Mouse (Mus musculus): ENCODE measurements at regions not wholly inside any gene's neighbourhood (a gene's known extent, or its start where the extent isn't known, plus 50 kb on each side); places are given as distances from the start of the nearest gene placed in this dataset.

GRCm38 (mm10) chr14:108334879-108335278 lies 579.1 kb downstream of the Slitrk1 start:
- no peak for DNase-seq (ENCODE audit: low read depth, low spot score)

GRCm38 (mm10) chr14:108326425-108326824 lies 587.5 kb downstream of the Slitrk1 start:
- peak; percentile 53 for DNase-seq (ENCODE audit: low read depth, low spot score)

- no peak for DNase-seq (ENCODE audit: low read depth, low spot score)
Measured at GRCm38 (mm10) chr14:108323364-108324037, 590.5 kb downstream of the Slitrk1 start.

GRCm38 (mm10) chr14:108307627-108308026 lies 606.3 kb downstream of the Slitrk1 start:
- DNase-seq (ENCODE audit: low read depth, low spot score): no peak

- no peak for DNase-seq (ENCODE audit: low read depth, low spot score)
Measured at GRCm38 (mm10) chr14:108279630-108280029, 634.3 kb downstream of the Slitrk1 start.

- DNase-seq (ENCODE audit: low read depth, low spot score): peak; percentile 36
Measured at GRCm38 (mm10) chr14:108261083-108261482, 652.9 kb downstream of the Slitrk1 start.

GRCm38 (mm10) chr14:108247365-108247764 lies 666.6 kb downstream of the Slitrk1 start:
- peak; percentile 92 for DNase-seq (ENCODE audit: low read depth, low spot score)

GRCm38 (mm10) chr14:108225483-108226124 lies 688.4 kb downstream of the Slitrk1 start:
- DNase-seq (ENCODE audit: low read depth, low spot score): no peak

GRCm38 (mm10) chr14:108209246-108209645 lies 704.7 kb downstream of the Slitrk1 start:
- DNase-seq (ENCODE audit: low read depth, low spot score): no peak

GRCm38 (mm10) chr14:108199133-108199532 lies 714.8 kb downstream of the Slitrk1 start:
- DNase-seq (ENCODE audit: low read depth, low spot score): no peak

- DNase-seq (ENCODE audit: low read depth, low spot score): no peak
Measured at GRCm38 (mm10) chr14:108180920-108181319, 733.0 kb downstream of the Slitrk1 start.

GRCm38 (mm10) chr14:108175275-108175860 lies 738.6 kb downstream of the Slitrk1 start:
- DNase-seq (ENCODE audit: low read depth, low spot score): no peak

GRCm38 (mm10) chr14:108152981-108153380 lies 761.0 kb downstream of the Slitrk1 start:
- DNase-seq (ENCODE audit: low read depth, low spot score): peak; percentile 80

- DNase-seq (ENCODE audit: low read depth, low spot score): no peak
Measured at GRCm38 (mm10) chr14:108123147-108123546, 790.8 kb downstream of the Slitrk1 start.

GRCm38 (mm10) chr14:108105009-108105408 lies 808.9 kb downstream of the Slitrk1 start:
- DNase-seq (ENCODE audit: low read depth, low spot score): no peak

GRCm38 (mm10) chr14:108090965-108091364 lies 823.0 kb downstream of the Slitrk1 start:
- no peak for DNase-seq (ENCODE audit: low read depth, low spot score)

GRCm38 (mm10) chr14:108049997-108050396 lies 864.0 kb downstream of the Slitrk1 start:
- no peak for DNase-seq (ENCODE audit: low read depth, low spot score)

- no peak for DNase-seq (ENCODE audit: low read depth, low spot score)
Measured at GRCm38 (mm10) chr14:108035959-108036358, 878.0 kb downstream of the Slitrk1 start.

GRCm38 (mm10) chr14:108034162-108034561 lies 879.8 kb downstream of the Slitrk1 start:
- peak; percentile 42 for DNase-seq (ENCODE audit: low read depth, low spot score)

- no peak for DNase-seq (ENCODE audit: low read depth, low spot score)
Measured at GRCm38 (mm10) chr14:108022551-108022950, 891.4 kb downstream of the Slitrk1 start.

GRCm38 (mm10) chr14:108022066-108022465 lies 891.9 kb downstream of the Slitrk1 start:
- DNase-seq (ENCODE audit: low read depth, low spot score): peak; percentile 33

- no peak for DNase-seq (ENCODE audit: low read depth, low spot score)
Measured at GRCm38 (mm10) chr14:108021331-108021730, 892.6 kb downstream of the Slitrk1 start.

- DNase-seq (ENCODE audit: low read depth, low spot score): no peak
Measured at GRCm38 (mm10) chr14:107987752-107988285, 926.1 kb downstream of the Slitrk1 start.

Measured in brain, adult 2 months (tissue).